Mouse (Mus musculus) brown adipose tissue, adult 24 weeks (tissue): ENCODE results near the gene Lypd6. TPM values are rescaled to one million over a fixed set of nuclear protein-coding genes. Genes with fewer than 3 reads are reported as not detected.

Experiments
- H3K27ac ChIP-seq: fragments of 200-500 bp; replicated peaks from 2 replicates; pipeline ENCODE4 v1.5.1; 2012; ENCODE audit warnings: low read depth, mild to moderate bottlenecking, low read length
- H3K4me1 ChIP-seq: fragments of 200-500 bp; 2 replicates; pipeline ENCODE4 v1.6.1; 2012; ENCODE audit warnings: low read length, mixed read lengths; ENCODE audit not compliant: control insufficient read depth, insufficient read depth, insufficient read length
- H3K4me3 ChIP-seq: fragments of 200-500 bp; 2 replicates; pipeline ENCODE4 v1.5.1; 2012; ENCODE audit warnings: low read depth, mild to moderate bottlenecking, low read length, moderate library complexity; ENCODE audit not compliant: insufficient read depth
- polyA plus RNA-seq: library from polyadenylated mRNA; stranded (reverse); fragments of >200 nt; gene quantifications from 2 replicates; pipeline ENCODE4 v1.2.4, GENCODE M21; 2012; ENCODE audit not compliant: missing spikeins, insufficient read depth, insufficient read length

Lypd6 gene
- polyA plus RNA-seq, 1 experiment: not detected

DNA sequence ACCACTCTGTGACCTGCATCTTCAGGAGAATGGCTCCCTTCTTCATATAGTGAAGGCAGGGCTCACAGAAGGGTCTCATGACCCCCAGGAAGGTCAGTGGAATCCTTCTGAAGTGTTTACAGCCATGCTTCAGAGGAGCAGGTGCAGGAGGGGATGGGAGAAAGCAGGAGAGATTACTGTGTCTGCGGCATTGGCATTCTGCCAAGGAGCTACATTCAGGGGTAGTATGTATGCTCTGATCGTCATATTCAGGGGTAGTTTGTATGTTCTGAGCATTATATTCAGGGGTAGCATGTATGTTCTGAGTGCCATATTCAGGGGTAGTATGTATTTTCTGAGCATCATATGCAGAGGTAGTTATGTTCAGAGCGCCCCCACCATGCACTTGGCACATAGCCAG lies 30.1 kb downstream of the Lypd6 start:
- Histone ChIP-seq H3K4me1 (no peaks in the 10 kb centered on the region), H3K27ac (no peak overlapping the region), H3K4me3 (no peak overlapping the region)

DNA sequence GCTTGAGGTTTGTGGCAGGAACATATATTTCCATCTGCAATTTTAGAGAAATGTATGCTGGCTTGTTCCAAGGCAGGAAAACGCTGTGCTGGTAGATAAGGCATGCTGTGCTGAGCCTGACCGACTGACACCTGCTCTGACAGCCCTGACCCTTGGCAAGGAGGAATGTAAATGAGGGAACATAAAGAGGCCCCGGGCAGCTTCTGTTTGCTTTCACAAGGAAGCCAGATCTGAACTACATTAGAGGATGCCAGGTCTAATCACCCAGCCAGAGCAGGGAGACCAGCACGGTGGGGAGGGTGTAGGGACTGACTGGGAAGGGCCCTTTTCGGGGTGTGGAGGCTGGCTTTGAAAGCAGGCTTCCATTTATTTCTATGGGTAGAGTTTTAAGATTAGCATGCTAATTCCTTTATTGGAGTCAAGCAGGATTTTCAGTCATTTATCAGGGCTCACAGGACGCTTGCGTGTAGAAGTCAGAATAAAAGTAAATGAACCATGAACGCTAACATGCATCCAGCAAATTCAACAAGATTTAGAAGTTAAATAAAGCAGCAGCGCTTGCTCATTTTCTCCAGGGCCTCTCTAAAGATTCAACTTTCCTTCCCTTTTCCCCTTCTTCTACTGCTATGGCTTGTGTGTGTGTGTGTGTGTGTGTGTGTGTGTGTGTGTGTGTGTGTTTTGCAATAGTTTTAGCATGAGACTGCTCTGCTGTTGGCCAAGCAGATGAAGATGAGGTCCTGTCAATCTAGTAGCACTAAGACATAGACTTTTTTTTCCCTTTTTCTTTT lies 34.3 kb downstream of the Lypd6 start:
- no peak overlapping the region for H3K4me3 ChIP-seq
- no peak overlapping the region for H3K27ac ChIP-seq
- no peaks in the 10 kb centered on the region for H3K4me1 ChIP-seq

DNA sequence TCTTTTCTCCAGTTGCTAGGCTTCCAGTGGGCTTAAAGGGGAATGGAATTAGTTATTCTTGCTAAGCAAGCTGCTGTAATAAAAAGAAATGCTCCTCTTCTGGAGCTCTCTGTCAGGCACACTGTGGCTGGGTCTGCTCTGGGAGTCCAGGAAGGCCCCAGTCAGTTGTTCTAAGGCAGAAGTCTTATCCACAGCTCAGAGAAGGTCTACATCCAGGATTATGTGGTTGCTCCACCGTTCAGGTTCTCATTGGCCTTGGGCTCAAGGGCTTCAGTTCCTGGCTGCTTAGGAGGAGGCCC lies 34.9 kb downstream of the Lypd6 start:
- Histone ChIP-seq H3K27ac (no peak overlapping the region), H3K4me1 (no peaks in the 10 kb centered on the region), H3K4me3 (no peak overlapping the region)

DNA sequence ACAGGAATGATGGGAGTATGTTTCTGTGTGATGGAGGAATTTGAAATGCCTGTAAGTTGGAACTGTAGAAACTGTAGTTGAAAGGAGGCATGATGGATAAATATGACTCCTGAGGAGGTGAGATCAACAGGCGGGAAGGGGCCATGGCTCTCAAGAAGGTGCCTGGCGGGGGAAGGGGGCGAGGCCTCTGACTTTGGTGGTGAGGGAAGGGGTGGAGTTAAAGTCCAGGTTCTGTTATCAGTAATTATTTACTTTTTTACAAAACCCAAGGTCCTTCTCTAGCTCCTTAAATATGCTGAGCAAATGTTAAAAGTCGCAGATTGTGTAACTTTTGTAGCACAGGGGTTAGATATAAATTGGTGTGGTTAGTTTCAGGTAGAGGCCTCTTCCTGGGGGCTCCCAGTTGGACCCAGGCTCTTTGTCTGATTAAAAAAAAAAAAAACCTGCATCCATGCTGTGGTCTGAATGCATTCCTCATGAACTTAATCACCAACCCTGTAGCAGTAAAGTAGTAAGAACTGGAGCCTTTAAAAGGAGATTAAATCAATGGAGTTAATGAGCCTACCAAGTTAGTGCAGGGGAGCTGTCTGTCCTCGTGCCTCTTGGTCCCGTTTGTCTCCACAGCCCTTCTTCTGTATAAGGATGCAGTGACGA lies 37.7 kb downstream of the Lypd6 start:
- Histone ChIP-seq H3K4me3 (no peak overlapping the region), H3K27ac (no peak overlapping the region)

DNA sequence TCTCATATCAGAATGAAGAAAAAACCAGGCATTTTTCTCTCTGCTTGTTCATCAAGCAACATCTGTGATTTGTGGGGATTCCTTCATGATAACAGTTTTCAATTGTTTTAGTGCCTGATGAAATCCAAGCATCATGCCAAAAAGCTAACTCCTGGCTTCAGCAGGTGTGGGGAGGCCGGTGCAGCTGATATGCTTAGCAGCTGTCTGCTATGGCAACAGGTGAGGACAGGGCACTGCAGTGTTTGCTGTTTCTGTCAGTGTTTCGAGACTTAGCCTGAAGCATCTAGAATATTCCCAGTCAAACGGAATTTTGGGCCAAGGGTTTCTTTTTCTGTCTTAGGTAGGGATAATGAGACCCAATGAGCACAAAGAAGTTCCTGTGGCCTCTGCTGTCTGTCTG lies 39.4 kb downstream of the Lypd6 start:
- Histone ChIP-seq H3K4me1 (no peaks in the 10 kb centered on the region), H3K4me3 (no peak overlapping the region), H3K27ac (no peak overlapping the region)

More for the DNA sequence above, 37.7 kb downstream of the Lypd6 start:
- no peaks in the 10 kb centered on the region for H3K4me1 ChIP-seq

DNA sequence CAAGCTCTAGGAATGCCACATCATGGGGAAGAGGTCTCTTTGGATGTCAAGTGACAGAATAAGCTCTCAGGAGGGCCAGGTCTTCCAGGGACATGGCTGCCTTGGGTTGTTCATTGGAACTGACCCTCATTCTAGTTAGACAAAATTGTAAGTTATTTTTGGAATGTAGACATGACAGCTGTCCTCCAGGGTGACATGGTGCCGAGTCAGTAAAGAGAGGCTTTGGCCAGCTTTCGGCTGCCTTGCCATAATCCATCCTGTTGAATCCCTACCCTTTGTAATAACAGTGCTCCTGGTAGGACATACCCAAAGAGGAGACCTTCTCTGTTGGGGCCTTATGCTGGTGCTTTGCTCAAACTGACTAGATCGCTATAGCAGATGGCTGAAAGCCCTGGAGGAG lies 39.8 kb downstream of the Lypd6 start:
- no peak overlapping the region for H3K4me3 ChIP-seq
- no peaks in the 10 kb centered on the region for H3K4me1 ChIP-seq
- no peak overlapping the region for H3K27ac ChIP-seq

DNA sequence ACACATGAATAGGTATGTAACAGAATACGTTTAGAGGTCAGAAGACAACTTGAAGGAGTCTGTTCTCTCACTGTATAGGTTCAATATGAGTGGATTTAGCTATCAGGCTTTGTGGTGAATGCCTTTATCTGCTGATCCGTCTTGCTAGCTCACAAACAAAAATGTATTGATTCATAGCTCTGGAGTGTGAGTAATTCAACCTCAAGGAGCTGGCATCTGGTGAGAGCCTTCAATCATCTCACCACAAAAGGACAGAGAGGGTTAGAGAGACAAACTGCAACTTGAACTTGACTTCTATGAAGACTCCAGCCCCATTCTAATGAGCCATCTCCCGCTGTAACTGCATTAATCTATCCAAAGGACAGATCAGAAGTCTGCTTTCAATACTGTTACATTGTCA lies 40.6 kb downstream of the Lypd6 start:
- Histone ChIP-seq H3K4me3 (no peak overlapping the region), H3K27ac (no peak overlapping the region), H3K4me1 (no peaks in the 10 kb centered on the region)

DNA sequence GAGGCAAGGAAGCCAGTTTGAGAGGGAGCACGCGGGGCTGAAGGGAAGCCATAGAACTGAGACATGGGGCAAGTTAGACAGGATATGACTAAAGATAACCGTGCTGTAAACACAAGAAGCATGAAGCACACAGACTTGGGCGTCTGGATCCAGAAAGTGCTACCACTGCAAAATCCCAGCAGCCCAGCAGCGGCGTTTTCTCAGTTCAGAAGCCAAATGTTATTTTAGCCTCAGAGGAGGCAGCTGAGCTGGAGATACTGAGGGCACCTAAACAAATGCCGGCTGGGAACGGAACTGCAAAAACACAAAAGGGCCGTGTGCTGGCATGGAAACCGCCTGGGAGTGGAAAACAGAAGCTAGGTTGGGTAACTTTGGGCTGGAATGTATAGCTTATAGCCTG lies 43.9 kb downstream of the Lypd6 start:
- Histone ChIP-seq H3K4me3 (no peak overlapping the region), H3K27ac (no peak overlapping the region), H3K4me1 (no peaks in the 10 kb centered on the region)

DNA sequence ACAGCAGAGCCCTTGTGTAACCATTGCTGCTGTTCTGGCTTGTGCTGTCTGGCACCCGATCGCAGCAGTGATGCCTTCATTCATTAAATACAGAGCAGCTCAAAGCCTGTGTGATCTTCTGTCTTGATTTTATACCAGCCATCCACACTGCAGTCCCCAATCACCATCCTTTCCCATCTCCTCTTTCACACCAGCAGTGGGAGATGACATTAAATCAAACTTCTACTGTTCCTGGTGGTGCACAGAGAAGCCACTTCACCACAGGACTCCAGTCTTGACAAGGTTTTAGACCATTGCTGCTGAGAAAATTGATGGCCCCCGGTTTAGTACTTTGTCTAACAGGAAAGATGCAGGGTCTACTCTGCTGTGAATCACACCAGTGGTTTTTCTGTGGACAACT lies 44.9 kb downstream of the Lypd6 start:
- Histone ChIP-seq H3K27ac (no peak overlapping the region), H3K4me1 (no peaks in the 10 kb centered on the region), H3K4me3 (no peak overlapping the region)

DNA sequence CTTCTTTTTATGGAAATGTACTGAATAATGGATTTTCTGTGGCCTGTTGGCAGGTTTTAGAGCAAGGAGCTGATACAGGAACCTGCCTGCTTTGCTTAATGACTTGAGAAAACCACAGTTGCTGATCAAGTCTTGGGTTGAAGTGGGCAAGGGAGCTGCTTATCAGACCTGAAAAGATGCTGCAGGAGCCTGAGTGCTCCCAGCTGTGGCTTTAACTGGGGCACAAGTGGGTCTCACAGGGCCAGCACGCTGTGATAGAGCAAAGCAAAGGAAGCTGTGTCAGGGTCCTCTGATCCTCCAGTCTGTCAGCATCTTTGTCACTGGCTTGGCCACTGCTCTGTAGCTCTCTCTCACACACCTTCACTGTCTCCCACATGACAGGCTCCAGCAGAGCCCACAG lies 45.4 kb downstream of the Lypd6 start:
- no peaks in the 10 kb centered on the region for H3K4me1 ChIP-seq
- no peak overlapping the region for H3K4me3 ChIP-seq
- no peak overlapping the region for H3K27ac ChIP-seq

DNA sequence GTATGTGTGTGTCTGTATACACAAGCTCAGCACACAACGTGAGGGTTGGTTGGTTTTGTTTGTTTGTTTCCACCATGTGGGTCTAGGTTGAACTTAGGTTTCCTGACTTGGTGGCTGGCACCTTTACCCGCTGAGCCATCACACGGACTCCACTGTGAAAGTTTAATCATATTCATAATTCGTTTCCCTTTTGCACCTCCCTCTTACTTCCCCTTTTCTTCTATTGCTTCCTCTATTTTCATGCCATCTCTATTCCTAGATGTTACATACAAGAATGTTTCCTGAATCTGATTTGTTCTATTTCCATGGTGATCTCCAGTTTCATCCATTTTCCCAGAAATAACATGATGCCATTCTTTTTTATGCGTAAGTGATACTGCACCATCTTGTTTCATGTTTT lies 46.2 kb downstream of the Lypd6 start:
- Histone ChIP-seq H3K4me3 (no peak overlapping the region), H3K4me1 (no peaks in the 10 kb centered on the region), H3K27ac (no peak overlapping the region)

DNA sequence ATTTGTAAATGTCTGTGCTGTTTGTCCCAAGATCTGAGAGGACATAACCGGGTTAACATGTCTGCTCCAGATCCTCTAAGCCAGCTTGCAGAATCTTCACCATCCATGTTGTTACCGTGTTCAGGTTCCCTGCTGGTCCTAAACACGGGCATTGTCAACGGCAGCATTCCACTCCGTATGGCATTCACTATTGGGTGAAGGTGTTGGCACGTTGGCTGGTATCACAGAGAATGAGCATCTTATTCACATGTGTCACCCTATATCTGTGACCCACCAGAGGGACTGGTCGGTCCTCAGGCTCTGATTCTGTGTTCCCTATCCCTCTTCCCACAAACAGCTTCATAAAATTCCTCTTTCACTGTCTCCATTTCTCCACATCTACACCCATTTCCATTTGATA lies 52.9 kb downstream of the Lypd6 start:
- H3K27ac ChIP-seq: no peak overlapping the region
- H3K4me1 ChIP-seq: no peaks in the 10 kb centered on the region
- H3K4me3 ChIP-seq: no peak overlapping the region

DNA sequence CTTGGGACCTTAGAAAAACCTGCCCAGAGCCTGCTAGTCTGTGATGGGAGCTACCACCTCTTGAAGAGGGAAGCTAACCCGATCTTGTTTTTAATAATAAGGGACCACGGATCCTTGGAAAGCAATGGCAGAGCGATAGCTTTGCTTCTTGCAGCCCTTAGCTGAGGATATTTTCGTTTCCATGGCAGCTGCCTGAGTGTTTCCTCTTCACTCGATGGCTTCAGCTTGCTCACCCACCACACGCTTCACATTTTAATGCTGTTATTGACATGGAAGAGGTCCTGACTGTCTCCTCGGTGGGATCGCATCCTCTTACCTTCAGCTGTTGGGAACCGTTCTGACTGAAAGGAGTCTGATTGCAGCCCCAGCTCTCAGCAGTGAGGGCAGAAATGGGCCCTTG lies 54.6 kb downstream of the Lypd6 start:
- no peak overlapping the region for H3K4me3 ChIP-seq
- no peaks in the 10 kb centered on the region for H3K4me1 ChIP-seq
- H3K27ac ChIP-seq: no peak overlapping the region

DNA sequence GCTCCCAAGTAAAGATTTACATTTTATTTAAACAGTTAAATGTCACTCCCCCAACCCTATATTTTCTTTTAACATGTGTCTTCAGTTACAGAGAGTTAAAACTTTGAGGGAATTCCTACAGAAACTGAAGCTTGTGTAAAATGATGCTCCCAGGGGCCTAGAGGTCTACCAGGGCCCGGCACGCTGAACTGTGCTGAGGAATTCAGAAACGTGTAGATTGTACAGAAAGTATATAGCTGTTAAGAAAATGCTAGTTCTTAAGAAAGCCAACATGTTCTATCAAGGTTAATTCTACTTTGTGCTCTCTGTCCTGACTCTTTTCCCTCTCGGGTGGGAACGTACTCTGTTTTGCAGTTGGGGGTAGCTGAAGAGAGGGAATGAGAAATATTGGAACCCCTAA lies 57.1 kb downstream of the Lypd6 start:
- H3K4me1 ChIP-seq: no peaks in the 10 kb centered on the region

DNA sequence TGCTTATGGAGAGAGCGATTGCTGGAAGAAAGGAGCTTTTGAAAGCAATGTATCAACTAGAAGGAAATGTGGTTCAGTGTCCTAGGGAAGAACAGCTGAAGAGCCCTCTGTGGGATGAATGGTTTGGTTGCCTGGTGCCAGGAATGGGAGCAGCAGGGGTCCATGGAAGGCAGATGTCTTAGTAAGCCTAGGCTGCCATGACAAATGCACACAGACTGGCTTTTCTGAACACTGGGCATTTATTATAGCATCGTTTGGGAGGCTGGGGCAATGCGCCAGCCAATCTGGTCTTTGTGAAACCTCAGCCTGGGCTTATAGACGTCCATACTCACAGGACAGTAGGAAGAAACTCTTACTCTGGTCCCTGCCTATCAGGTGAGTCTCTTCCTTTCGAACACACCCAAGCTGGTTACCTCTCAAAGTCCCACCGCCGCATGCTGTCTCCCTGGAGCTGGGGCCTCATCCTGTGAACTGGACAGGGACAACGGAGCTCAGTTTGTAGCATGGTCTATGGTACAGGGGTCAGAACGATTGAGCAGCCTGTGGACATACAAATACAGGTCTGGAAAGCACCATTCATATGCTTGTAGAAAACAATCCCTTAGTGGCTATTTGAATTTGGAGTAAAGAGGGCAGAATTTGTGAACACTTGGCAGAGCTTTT lies 61.4 kb downstream of the Lypd6 start:
- Histone ChIP-seq H3K4me1 (no peaks in the 10 kb centered on the region), H3K4me3 (no peak overlapping the region), H3K27ac (no peak overlapping the region)

More for the DNA sequence above, 57.1 kb downstream of the Lypd6 start:
- H3K4me3 ChIP-seq: no peak overlapping the region
- H3K27ac ChIP-seq: no peak overlapping the region
